Mouse (Mus musculus) erythroid progenitor cell, adult 5-6 weeks (primary cell): ENCODE results near the gene Sult1a1. TPM values are rescaled to one million over a fixed set of nuclear protein-coding genes. Genes with fewer than 3 reads are reported as not detected.
"Not testable (repeated sequence)": the region's sequence is repeated elsewhere in the genome, so short reads cannot be mapped to it uniquely, and the experiment has no call there.

Experiments
- ATAC-seq: replicated peaks from 2 replicates; pipeline ENCODE4 v1.8.0; 2016; ENCODE audit warnings: moderate number of reproducible peaks, mild to moderate bottlenecking, moderate TSS enrichment, inconsistent platforms; ENCODE audit not compliant: poor library complexity, low FRiP score, severe bottlenecking
- total RNA-seq, 2 experiments: library from RNA; stranded (forward) in 1 of 2; stranded (reverse) in 1 of 2; fragments of 150-400 nt in 1 of 2; fragments of 186-747, 209-891 nt in 1 of 2; gene quantifications; 2 replicates each; pipeline versions ENCODE4 v1.2.3 to v1.2.4; 2015 to 2017; ENCODE audit warnings: low replicate concordance in 2 of 2

The Sult1a1 gene
- total RNA-seq, 2 experiments from 2014 or later = not detected

GRCm38 (mm10) chr7:126700063-126701015 lies 24.1 kb upstream of the Sult1a1 start:
- ATAC-seq = no peak

GRCm38 (mm10) chr7:126697838-126698237 lies 21.6 kb upstream of the Sult1a1 start:
- no peak for ATAC-seq

- ATAC-seq = no peak
Observed at GRCm38 (mm10) chr7:126696886-126697285, 20.7 kb upstream of the Sult1a1 start.

- peak; percentile 21 for ATAC-seq
Observed at GRCm38 (mm10) chr7:126696303-126696702, 20.1 kb upstream of the Sult1a1 start.

- peak; percentile 90 for ATAC-seq
Observed at GRCm38 (mm10) chr7:126695631-126696207, 19.5 kb upstream of the Sult1a1 start, which contains the start of gene Slx1b. Gene Slx1b (minus strand): TSS chr7:126695784.

GRCm38 (mm10) chr7:126695210-126695611 lies 19.0 kb upstream of the Sult1a1 start, which contains the start of gene Bola2:
Gene Bola2 (plus strand): TSS chr7:126695401.
- peak; percentile 82 for ATAC-seq

GRCm38 (mm10) chr7:126694441-126695051 lies 18.3 kb upstream of the Sult1a1 start:
- ATAC-seq = no peak

- ATAC-seq = no peak
Observed at GRCm38 (mm10) chr7:126693781-126694180, 17.5 kb upstream of the Sult1a1 start.

GRCm38 (mm10) chr7:126693256-126693655 lies 17.0 kb upstream of the Sult1a1 start:
- ATAC-seq = no peak

- no peak for ATAC-seq
Observed at GRCm38 (mm10) chr7:126692426-126692825, 16.2 kb upstream of the Sult1a1 start.

- ATAC-seq = no peak
Observed at GRCm38 (mm10) chr7:126691676-126692075, 15.4 kb upstream of the Sult1a1 start.

- no peak for ATAC-seq
Observed at GRCm38 (mm10) chr7:126690737-126691136, 14.5 kb upstream of the Sult1a1 start.

GRCm38 (mm10) chr7:126689021-126689420 lies 12.8 kb upstream of the Sult1a1 start:
- no peak for ATAC-seq

GRCm38 (mm10) chr7:126688156-126688555 lies 11.9 kb upstream of the Sult1a1 start:
- not testable (repeated sequence) for ATAC-seq

GRCm38 (mm10) chr7:126681221-126681620 lies 5.0 kb upstream of the Sult1a1 start:
- ATAC-seq = no peak

GRCm38 (mm10) chr7:126679683-126680082 lies 3.5 kb upstream of the Sult1a1 start:
- ATAC-seq = no peak

- no peak for ATAC-seq
Observed at GRCm38 (mm10) chr7:126678545-126679341, 2.5 kb upstream of the Sult1a1 start.

- ATAC-seq = no peak
Observed at GRCm38 (mm10) chr7:126676631-126677220, 494 bp upstream of the Sult1a1 start.

- no peak for ATAC-seq
Observed at GRCm38 (mm10) chr7:126675104-126675503, 1.1 kb downstream of the Sult1a1 start.
